Mouse (Mus musculus) heart, postnatal 0 days (tissue): ENCODE measurements at regions not wholly inside any gene's neighbourhood (a gene's known extent, or its start where the extent isn't known, plus 50 kb on each side); places are given as distances from the start of the nearest gene placed in this dataset.

Source experiments
- ATAC-seq: fragments of 200-750 bp; cut with Nextera tagmentation; 2 replicates; pipeline ENCODE4 v1.8.0; 2017; ENCODE audit warnings: low read depth, moderate number of reproducible peaks, moderate library complexity; ENCODE audit not compliant: insufficient read depth
- DNase-seq: peaks from one replicate; pipeline ENCODE4 v3.0.0-alpha.2; 2016; ENCODE audit warnings: low spot score
- H3K27ac ChIP-seq: fragments of 300-500 bp; sonication (generic); 2 replicates; pipeline ENCODE4 v1.5.1; 2014; ENCODE audit warnings: low read depth, mild to moderate bottlenecking
- H3K27me3 ChIP-seq: fragments of 300-500 bp; sonication (generic); 2 replicates; pipeline ENCODE4 v1.6.1; 2014; ENCODE audit warnings: low read length, mixed read lengths; ENCODE audit not compliant: control insufficient read depth, insufficient read depth
- H3K36me3 ChIP-seq: fragments of 300-500 bp; sonication (generic); replicated peaks from 2 replicates; pipeline ENCODE4 v1.6.1; 2014; ENCODE audit warnings: low read length, mixed read lengths; ENCODE audit not compliant: control insufficient read depth, insufficient read depth
- H3K4me1 ChIP-seq: fragments of 300-500 bp; sonication (generic); 2 replicates; pipeline ENCODE4 v1.6.1; 2014; ENCODE audit warnings: antibody characterized with exemption; ENCODE audit not compliant: control insufficient read depth, insufficient read depth
- H3K4me2 ChIP-seq: fragments of 300-500 bp; sonication (generic); 2 replicates; pipeline ENCODE4 v1.6.1; 2014; ENCODE audit warnings: low read depth, mild to moderate bottlenecking, low read length, moderate library complexity
- H3K4me3 ChIP-seq: fragments of 300-500 bp; sonication (generic); 2 replicates; pipeline ENCODE4 v1.5.1; 2014; ENCODE audit warnings: low read depth, low read length
- H3K9ac ChIP-seq: fragments of 300-500 bp; sonication (generic); replicated peaks from 2 replicates; pipeline ENCODE4 v1.6.1; 2014; ENCODE audit warnings: low read depth, low read length, mixed read lengths
- H3K9me3 ChIP-seq: fragments of 300-500 bp; sonication (generic); replicated peaks from 2 replicates; pipeline ENCODE4 v1.6.1; 2016; ENCODE audit warnings: low read length; ENCODE audit not compliant: control insufficient read depth
- CTCF ChIP-seq: IDR thresholded peaks from 2 replicates; pipeline ENCODE4 v1.5.1; 2016; ENCODE audit warnings: antibody characterized with exemption, control low read depth, low read depth
- EP300 ChIP-seq: IDR thresholded peaks from 2 replicates; pipeline ENCODE4 v1.6.1; 2016; ENCODE audit warnings: antibody characterized with exemption, low read depth
- WGBS: fragments of 180-500 bp; shearing (Covaris S2); extraction: QIAGEN DNeasy Blood & Tissue Kit; methylation state at CpG from one replicate; pipeline ENCODE4 v1.1.7; 2014; 5-methylcytosine and 5-hydroxymethylcytosine counted together

- 58% methylated on average over 12 of the region's 12 CpGs for WGBS
- no peaks in the 10 kb centered on the region for H3K36me3 ChIP-seq
- TF ChIP-seq CTCF (no peak), EP300 (no peak)
- H3K4me2 ChIP-seq = no peak overlapping the region
- H3K27ac ChIP-seq = 0 out of 2 replicates have a peak overlapping the region, but pooled peaks have one; percentile 0
- H3K9me3 ChIP-seq = no peaks in the 10 kb centered on the region
- DNase-seq = no peak
- H3K4me1 ChIP-seq = 0 out of 2 replicates have a peak, but pooled peaks cover 6% of the 10 kb centered on the region
- H3K27me3 ChIP-seq = no peaks in the 10 kb centered on the region
- no peak for ATAC-seq
- H3K4me3 ChIP-seq = no peak overlapping the region
- no peak overlapping the region for H3K9ac ChIP-seq
Measured at GRCm38 (mm10) chr12:69524337-69525035, 58.3 kb downstream of the Vcpkmt start.

- DNase-seq (no peak), ATAC-seq (no peak)
- Histone ChIP-seq H3K27me3 (no peaks in the 10 kb centered on the region), H3K9me3 (no peaks in the 10 kb centered on the region), H3K36me3 (no peaks in the 10 kb centered on the region), H3K4me3 (no peak overlapping the region), H3K27ac (no peak overlapping the region), H3K9ac (no peak overlapping the region), H3K4me2 (no peak overlapping the region), H3K4me1 (peaks cover 11% of the 10 kb centered on the region)
- WGBS = 84% methylated on average over 2 of the region's 2 CpGs
- no peak for TF ChIP-seq EP300
- no peak for TF ChIP-seq CTCF
Measured at GRCm38 (mm10) chr12:69519869-69520268, 63.0 kb downstream of the Vcpkmt start.

- Histone ChIP-seq H3K9ac (no peak overlapping the region), H3K4me3 (no peak overlapping the region), H3K27ac (no peak overlapping the region), H3K27me3 (no peaks in the 10 kb centered on the region), H3K36me3 (no peaks in the 10 kb centered on the region), H3K4me1 (peaks cover 13% of the 10 kb centered on the region), H3K9me3 (no peaks in the 10 kb centered on the region), H3K4me2 (no peak overlapping the region)
- 68% methylated on average over 2 of the region's 2 CpGs for WGBS
- DNase-seq = no peak
- ATAC-seq = no peak
- no peak for TF ChIP-seq CTCF
Measured at GRCm38 (mm10) chr12:69519028-69519427, 63.8 kb downstream of the Vcpkmt start.

GRCm38 (mm10) chr12:69517616-69518015 lies 65.2 kb downstream of the Vcpkmt start:
- Histone ChIP-seq H3K36me3 (no peaks in the 10 kb centered on the region), H3K4me3 (no peak overlapping the region), H3K4me2 (no peak overlapping the region), H3K4me1 (peaks cover 19% of the 10 kb centered on the region), H3K9ac (no peak overlapping the region), H3K27ac (no peak overlapping the region), H3K27me3 (no peaks in the 10 kb centered on the region), H3K9me3 (no peaks in the 10 kb centered on the region)
- DNase-seq (no peak), ATAC-seq (no peak)
- 63% methylated on average over 3 of the region's 3 CpGs for WGBS
- TF ChIP-seq EP300 (no peak), CTCF (no peak)

- 68% methylated on average over 10 of the region's 10 CpGs for WGBS
Measured at GRCm38 (mm10) chr12:69516314-69516916, 66.4 kb downstream of the Vcpkmt start.

More at GRCm38 (mm10) chr12:69516314-69516916, 66.4 kb downstream of the Vcpkmt start:
- H3K27ac ChIP-seq = no peak overlapping the region
- ATAC-seq (no peak), DNase-seq (no peak)
- H3K27me3 ChIP-seq = no peaks in the 10 kb centered on the region
- no peak overlapping the region for H3K9ac ChIP-seq
- no peaks in the 10 kb centered on the region for H3K9me3 ChIP-seq
- no peak overlapping the region for H3K4me2 ChIP-seq
- no peaks in the 10 kb centered on the region for H3K36me3 ChIP-seq
- H3K4me1 ChIP-seq = peaks cover 19% of the 10 kb centered on the region
- no peak for TF ChIP-seq CTCF
- no peak for TF ChIP-seq EP300
- H3K4me3 ChIP-seq = no peak overlapping the region
